Mouse (Mus musculus): Measurements from ENCODE around the gene Iqcj. TPM values are rescaled to one million over a fixed set of nuclear protein-coding genes. Genes with fewer than 3 reads are reported as not detected.

The Iqcj gene
- polyA plus RNA-seq, 1 experiment: not detected

DNA sequence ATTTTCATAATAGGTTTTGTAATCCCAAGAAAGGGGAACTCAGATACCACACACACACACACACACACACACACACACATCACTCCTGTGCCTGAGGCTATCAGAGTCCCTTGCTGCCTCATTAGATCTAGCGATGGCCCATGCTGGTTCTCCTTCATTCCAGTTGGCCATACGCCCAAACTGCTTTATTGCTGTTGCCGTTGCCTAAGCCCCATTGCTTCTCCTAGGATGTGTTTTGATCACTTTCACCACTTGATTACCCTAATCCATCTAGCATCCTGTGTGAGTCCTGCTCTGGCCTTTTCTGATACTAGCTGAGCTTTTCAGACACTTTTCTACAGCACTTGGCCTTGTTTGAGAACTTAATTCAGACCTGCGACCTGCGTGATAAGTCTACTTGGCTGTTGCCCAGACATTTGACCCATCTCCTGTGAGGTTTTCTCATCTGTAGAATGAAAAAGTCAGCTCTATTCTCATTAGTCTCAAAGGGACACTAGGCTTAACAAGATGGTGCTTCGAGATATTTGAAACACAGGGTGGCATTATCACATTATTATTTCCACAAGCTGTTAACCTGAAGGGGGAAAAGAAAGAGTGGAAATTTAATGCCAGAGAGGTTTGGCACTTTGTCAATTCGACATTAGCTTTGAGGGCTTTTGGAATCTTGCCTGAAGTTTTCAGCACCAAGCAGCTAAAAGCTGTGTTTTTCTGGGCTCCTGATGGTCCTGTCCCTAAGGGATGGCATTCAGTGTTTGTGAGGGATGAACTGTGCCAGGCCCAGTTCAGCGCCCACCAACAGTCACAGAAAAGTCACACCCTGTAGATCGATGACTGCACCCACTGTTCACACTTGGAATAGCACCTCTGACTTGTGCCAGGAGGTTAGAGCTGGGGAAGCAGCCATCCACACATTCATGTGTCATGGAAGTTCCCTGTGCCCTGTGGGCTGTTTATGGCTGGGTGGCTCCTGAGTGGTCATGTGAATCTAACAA lies 179.7 kb downstream of the Iqcj start:
- H3K4me2 ChIP-seq (ENCODE audit: low read depth): no peak overlapping the region
- TF ChIP-seq USF1 (IDR thresholded peaks at IDR 0.05; ENCODE audit: low read depth) (no peak), CEBPB (IDR thresholded peaks at IDR 0.05; ENCODE audit: insufficient read depth, poor library complexity, severe bottlenecking) (no peak), POLR2AphosphoS2 (IDR thresholded peaks at IDR 0.05; ENCODE audit: insufficient read length, low read depth) (no peak), MYOG (IDR thresholded peaks at IDR 0.05; ENCODE audit: control insufficient read depth in 1 of 3, insufficient read depth in 1 of 3, insufficient read length in 2 of 3, low read depth in 2 of 3) (no peak), MYOD1 (IDR thresholded peaks at IDR 0.05; ENCODE audit: control insufficient read depth in 1 of 3, insufficient read length in 2 of 3, low read depth in 2 of 3) (no peak), SRF (IDR thresholded peaks at IDR 0.05; ENCODE audit: control insufficient read depth, insufficient read length, low read depth) (no peak), E2F4 (IDR thresholded peaks at IDR 0.05; ENCODE audit: insufficient read depth) (no peak), TCF3 (IDR thresholded peaks at IDR 0.05; ENCODE audit: insufficient read length, low read depth) (no peak), TCF12 (IDR thresholded peaks at IDR 0.05; ENCODE audit: insufficient read depth, poor library complexity, severe bottlenecking) (no peak), MAX (IDR thresholded peaks at IDR 0.05; ENCODE audit: low read depth) (no peak)
- no peak overlapping the region for H3K4me3 ChIP-seq
- no peaks in the 10 kb centered on the region for H3K79me2 ChIP-seq (ENCODE audit: control insufficient read depth, insufficient read depth)
- no peaks in the 10 kb centered on the region for H3K36me3 ChIP-seq (ENCODE audit: control insufficient read depth, insufficient read depth)
- no peaks in the 10 kb centered on the region for H3K27me3 ChIP-seq (ENCODE audit: control insufficient read depth, insufficient read depth, insufficient read length)
- no peak overlapping the region for H3ac ChIP-seq (ENCODE audit: control insufficient read depth, insufficient read length)

DNA sequence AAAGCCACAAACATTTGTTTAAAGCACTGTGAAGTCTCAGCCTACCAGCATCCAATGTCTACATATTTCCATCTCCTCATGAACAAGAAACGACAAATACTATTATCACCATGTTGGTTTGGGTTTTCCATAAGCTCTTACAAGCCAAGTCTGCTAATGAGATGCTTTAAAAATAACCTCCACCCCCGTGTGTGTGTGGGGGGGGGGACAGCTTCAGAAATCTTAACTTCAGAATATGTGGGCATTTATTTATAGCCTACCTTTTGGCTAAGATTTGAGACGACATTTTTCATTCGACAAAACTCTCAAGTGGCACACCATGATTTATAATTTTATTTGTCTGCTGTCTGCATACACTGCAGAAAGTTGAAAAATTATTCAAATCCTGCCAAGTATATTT lies 185.4 kb downstream of the Iqcj start:
- Histone ChIP-seq H3ac (ENCODE audit: control insufficient read depth, insufficient read length) (no peak overlapping the region), H3K36me3 (ENCODE audit: control insufficient read depth, insufficient read depth) (no peaks in the 10 kb centered on the region), H3K4me3 (no peak overlapping the region), H3K27me3 (ENCODE audit: control insufficient read depth, insufficient read depth, insufficient read length) (no peaks in the 10 kb centered on the region), H3K4me2 (ENCODE audit: low read depth) (no peak overlapping the region), H3K79me2 (ENCODE audit: control insufficient read depth, insufficient read depth) (no peaks in the 10 kb centered on the region)
- no peak for TF ChIP-seq E2F4 (IDR thresholded peaks at IDR 0.05; ENCODE audit: insufficient read depth)
- no peak for TF ChIP-seq CEBPB (IDR thresholded peaks at IDR 0.05; ENCODE audit: insufficient read depth, poor library complexity, severe bottlenecking)
- TF ChIP-seq TCF12 (IDR thresholded peaks at IDR 0.05; ENCODE audit: insufficient read depth, poor library complexity, severe bottlenecking): no peak
- no peak for TF ChIP-seq MYOD1 (IDR thresholded peaks at IDR 0.05; ENCODE audit: control insufficient read depth in 1 of 3, insufficient read length in 2 of 3, low read depth in 2 of 3)
- no peak for TF ChIP-seq POLR2AphosphoS2 (IDR thresholded peaks at IDR 0.05; ENCODE audit: insufficient read length, low read depth)
- no peak for TF ChIP-seq USF1 (IDR thresholded peaks at IDR 0.05; ENCODE audit: low read depth)
- no peak for TF ChIP-seq REST (IDR thresholded peaks at IDR 0.05; ENCODE audit: insufficient read depth, insufficient read length)
- TF ChIP-seq TCF3 (IDR thresholded peaks at IDR 0.05; ENCODE audit: insufficient read length, low read depth): no peak
- TF ChIP-seq MAX (IDR thresholded peaks at IDR 0.05; ENCODE audit: low read depth): no peak
- TF ChIP-seq SRF (IDR thresholded peaks at IDR 0.05; ENCODE audit: control insufficient read depth, insufficient read length, low read depth): no peak
- TF ChIP-seq POLR2A (IDR thresholded peaks at IDR 0.05; ENCODE audit: insufficient read length, low read depth): no peak
- TF ChIP-seq MYOG (IDR thresholded peaks at IDR 0.05; ENCODE audit: control insufficient read depth in 1 of 3, insufficient read depth in 1 of 3, insufficient read length in 2 of 3, low read depth in 2 of 3): no peak

DNA sequence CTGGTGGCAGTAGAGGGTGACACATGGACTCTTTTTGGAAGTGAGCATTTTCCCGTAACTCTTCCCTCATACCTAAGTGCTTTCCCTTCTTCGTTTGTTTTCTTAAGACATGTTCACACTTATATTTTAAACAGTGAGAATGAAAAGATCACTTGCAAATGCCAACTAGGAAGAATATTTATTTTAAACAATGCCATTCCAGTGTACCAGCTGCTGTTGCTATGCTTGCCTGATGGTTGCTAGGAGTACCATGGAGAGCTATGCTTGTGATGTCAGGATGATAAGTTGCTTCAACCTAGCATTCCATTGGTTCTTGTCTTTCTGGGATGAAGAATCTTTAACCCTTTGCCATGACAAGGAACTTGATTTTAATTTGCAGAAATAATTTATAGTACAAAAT lies 193.0 kb downstream of the Iqcj start:
- no peaks in the 10 kb centered on the region for H3K79me2 ChIP-seq (ENCODE audit: control insufficient read depth, insufficient read depth)
- no peak overlapping the region for H3K4me3 ChIP-seq
- H3ac ChIP-seq (ENCODE audit: control insufficient read depth, insufficient read length): no peak overlapping the region
- H3K4me2 ChIP-seq (ENCODE audit: low read depth): no peak overlapping the region
- no peak for TF ChIP-seq TCF3 (IDR thresholded peaks at IDR 0.05; ENCODE audit: insufficient read length, low read depth)
- H3K27me3 ChIP-seq (ENCODE audit: control insufficient read depth, insufficient read depth, insufficient read length): no peaks in the 10 kb centered on the region
- no peaks in the 10 kb centered on the region for H3K36me3 ChIP-seq (ENCODE audit: control insufficient read depth, insufficient read depth)

DNA sequence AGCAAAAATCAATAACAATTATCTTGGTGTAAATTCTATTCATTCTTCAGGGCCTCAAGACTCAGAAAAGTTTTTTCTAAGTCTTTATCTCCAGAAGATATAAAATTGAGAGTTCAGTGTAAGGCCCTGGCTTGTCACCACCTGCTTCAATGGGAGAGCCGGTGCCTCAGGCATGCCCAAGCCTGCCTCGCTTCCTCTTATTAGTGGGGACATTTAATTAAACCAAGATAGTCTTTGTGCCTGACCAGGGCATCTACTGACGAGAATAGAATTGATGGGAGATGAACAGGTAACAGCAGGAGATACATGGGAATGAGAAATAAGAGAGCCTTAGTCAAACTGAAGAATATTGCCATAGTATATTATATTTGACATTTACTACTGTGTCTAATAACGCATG lies 200.1 kb downstream of the Iqcj start:
- Histone ChIP-seq H3ac (ENCODE audit: control insufficient read depth, insufficient read length) (no peak overlapping the region), H3K27me3 (ENCODE audit: control insufficient read depth, insufficient read depth, insufficient read length) (no peaks in the 10 kb centered on the region), H3K36me3 (ENCODE audit: control insufficient read depth, insufficient read depth) (no peaks in the 10 kb centered on the region), H3K4me2 (ENCODE audit: low read depth) (no peak overlapping the region), H3K4me3 (no peak overlapping the region), H3K79me2 (ENCODE audit: control insufficient read depth, insufficient read depth) (no peaks in the 10 kb centered on the region)
- no peak for TF ChIP-seq MAX (IDR thresholded peaks at IDR 0.05; ENCODE audit: low read depth)
- no peak for TF ChIP-seq USF1 (IDR thresholded peaks at IDR 0.05; ENCODE audit: low read depth)
- no peak for TF ChIP-seq MYOD1 (IDR thresholded peaks at IDR 0.05; ENCODE audit: control insufficient read depth in 1 of 3, insufficient read length in 2 of 3, low read depth in 2 of 3)
- no peak for TF ChIP-seq SRF (IDR thresholded peaks at IDR 0.05; ENCODE audit: control insufficient read depth, insufficient read length, low read depth)
- no peak for TF ChIP-seq POLR2AphosphoS2 (IDR thresholded peaks at IDR 0.05; ENCODE audit: insufficient read length, low read depth)
- no peak for TF ChIP-seq MYOG (IDR thresholded peaks at IDR 0.05; ENCODE audit: control insufficient read depth in 1 of 3, insufficient read depth in 1 of 3, insufficient read length in 2 of 3, low read depth in 2 of 3)
- no peak for TF ChIP-seq POLR2A (IDR thresholded peaks at IDR 0.05; ENCODE audit: insufficient read length, low read depth)
- no peak for TF ChIP-seq TCF3 (IDR thresholded peaks at IDR 0.05; ENCODE audit: insufficient read length, low read depth)
- no peak for TF ChIP-seq CEBPB (IDR thresholded peaks at IDR 0.05; ENCODE audit: insufficient read depth, poor library complexity, severe bottlenecking)
- TF ChIP-seq REST (IDR thresholded peaks at IDR 0.05; ENCODE audit: insufficient read depth, insufficient read length): no peak

Data from myocyte (in vitro differentiated cells).